Mouse (Mus musculus) spleen, postnatal 36 days (tissue): ENCODE data around the gene Gm4791.

Source experiments
- DNase-seq, 2 experiments: peaks; one replicate each; pipeline ENCODE4 v3.0.0; 2022; ENCODE audit warnings: low spot score in 2 of 2, mixed read lengths in 1 of 2

Gene Gm4791

DNA sequence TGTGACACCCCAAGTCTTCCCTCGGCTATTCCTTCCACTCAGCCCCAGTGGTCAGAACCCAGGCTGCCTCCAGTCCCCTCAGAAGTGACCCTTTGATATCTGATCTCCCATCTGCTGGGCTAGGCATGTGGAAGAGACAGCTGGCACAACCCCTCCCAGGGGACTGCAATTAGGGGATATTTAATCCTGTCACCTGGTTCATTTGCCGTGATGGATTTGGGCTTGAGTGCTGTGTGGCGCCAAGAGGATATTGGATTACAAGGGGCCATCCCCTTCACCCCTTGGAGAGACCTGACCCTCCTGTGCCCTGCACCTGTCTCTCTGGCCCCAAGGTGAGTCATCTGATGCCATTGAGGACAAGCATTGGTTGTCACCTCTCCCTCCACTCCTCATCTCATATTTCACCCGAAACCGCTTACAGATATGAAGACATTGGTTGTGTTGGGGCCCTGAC, at the start of gene Gm4791:
TSS of gene Gm4791 (plus strand) at position 404 of the 454 bp plus-strand sequence.
- no peak for DNase-seq

DNA sequence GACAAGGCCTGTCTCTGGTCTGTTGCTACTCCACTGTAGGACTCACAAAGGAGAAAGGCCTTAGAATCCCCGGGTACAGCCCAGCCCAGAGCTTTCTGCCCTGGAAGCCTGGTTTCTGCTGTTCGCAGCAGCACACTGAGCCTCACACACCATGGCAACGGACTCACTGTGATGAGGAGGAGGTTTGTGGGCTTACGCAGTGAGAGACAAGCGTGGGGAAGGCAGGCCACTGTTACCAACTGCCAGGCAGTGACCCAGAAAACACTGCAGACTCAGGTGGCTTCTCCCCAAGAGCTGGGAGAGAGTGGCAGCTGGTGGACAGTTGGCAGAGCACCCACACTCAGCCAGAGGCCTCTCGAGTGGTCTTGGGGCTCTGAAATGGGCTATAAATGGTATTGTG, 42.3 kb upstream of the Gm4791 start:
- DNase-seq, result no peak

DNA sequence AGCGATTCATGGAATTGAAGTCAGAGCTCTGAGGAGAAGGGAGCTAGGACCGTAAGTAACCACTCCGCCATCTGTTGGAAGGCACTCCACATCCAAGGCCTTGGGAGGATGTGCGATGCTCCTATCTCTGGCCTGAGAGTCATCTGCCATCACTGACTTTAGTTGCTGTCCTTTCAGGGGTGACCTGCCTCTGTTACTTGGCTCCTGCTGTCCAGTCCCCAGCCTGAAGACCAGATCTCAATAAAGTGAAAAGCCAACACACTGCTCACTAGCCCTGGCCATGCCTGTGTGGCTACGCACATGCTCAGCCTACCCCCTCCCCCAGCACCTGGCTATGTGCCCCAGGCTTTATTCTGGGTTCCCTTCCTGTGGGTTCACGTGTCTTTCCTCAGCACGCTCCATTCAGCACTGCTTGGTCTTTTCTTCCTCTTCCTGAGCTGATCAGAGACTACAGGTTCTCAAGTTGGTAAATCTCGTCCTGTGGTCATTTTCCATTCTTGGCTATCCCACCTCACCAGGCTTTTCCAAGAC, 41.1 kb upstream of the Gm4791 start:
- no peak for DNase-seq

DNA sequence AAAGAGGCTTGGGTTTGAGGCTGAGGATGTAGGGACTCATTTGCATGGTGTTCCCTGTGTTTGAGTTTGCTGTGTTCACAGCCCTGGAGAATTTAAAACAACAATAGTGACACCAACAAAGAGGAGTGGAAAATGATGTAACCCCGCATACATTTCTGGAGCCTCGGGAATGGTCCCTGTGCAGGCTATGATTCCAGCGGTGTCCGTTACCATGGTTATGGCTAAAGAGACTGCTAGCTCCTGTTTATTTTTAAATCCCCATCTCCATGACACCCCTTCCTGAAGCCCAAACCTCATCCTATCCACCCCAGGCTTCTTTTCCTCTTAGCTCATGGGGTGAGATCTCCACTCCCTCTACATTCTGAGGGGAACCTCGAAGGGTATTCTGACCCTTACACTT, 32.5 kb upstream of the Gm4791 start:
- DNase-seq, result no peak

DNA sequence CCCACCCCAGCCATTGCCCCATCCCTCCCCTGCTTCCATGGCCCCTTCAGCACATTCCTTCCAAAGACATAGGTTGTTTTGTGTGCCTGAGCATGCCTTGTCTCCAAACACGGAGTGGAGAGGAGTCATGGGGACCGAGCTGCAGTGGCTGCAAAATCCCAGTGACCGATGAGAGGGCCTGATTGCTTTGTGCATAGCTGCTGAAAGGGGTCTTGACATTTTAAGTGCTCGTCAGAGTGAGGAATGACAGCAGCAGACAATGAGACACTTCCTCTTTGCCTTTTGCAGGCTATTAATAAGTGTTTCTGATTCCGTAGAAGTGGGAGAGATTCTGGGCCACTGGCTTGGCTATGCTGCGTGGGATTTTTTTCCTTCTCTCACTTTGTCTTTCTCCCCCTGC, 29.6 kb upstream of the Gm4791 start:
- no peak for DNase-seq

DNA sequence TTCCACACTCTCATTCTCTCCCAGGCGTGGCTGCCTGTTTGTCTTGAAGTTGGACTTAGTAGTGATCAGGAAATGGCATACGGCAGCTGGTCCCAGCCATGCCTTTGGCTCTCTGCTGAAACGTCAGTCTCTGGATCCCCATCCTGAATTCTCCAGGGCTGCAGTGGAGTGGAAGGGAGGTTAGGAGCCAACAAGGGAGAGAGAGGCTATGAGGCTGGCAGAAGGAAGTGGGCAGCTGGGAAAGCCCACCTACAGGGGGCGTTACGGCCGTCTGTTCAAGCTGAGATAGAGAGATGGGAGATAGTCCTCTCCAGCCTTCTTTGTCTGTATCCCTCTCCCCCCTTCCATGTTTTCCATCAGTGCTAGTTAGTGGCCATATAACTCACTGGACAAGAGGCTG, 29.1 kb upstream of the Gm4791 start:
- DNase-seq, result no peak

DNA sequence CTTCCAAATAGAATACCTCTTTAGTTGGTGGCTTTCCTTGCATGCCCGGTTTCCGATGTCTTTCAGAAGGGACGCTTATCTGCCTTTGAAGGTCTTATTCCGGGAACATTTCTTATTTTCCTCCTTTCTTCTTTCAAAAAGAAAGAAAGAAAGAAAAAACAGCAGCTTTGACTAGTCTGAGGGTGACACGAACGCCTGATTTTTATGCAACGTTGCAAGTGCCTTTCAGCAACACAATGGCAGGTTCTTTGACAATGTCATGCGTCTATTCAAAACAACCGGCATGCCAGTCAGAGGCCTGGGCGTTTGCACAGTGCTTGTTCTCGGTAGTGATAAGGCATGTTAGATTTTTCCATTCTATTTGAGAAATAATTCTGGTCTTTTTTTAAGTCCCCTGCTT, 19.7 kb upstream of the Gm4791 start:
- no peak for DNase-seq

DNA sequence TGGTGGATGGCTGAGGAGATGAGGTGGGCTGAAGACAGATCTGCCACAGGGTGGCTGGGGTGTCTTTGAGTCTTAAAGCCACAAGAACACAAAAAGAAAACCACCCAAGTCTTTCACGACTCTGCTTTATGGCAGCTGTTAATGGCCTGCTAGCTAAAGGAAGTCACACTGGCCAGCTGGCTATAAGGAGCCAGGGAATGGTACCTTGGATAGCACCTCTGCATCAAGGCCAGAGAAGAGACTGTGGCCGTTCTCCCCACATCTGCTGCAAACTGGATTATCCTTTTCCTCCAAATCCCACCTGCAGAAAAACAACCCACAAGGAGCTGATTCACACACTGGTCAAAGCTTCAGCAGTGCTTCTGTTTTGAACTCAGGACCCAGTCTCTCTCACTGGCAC, 18.4 kb upstream of the Gm4791 start:
- no peak for DNase-seq

DNA sequence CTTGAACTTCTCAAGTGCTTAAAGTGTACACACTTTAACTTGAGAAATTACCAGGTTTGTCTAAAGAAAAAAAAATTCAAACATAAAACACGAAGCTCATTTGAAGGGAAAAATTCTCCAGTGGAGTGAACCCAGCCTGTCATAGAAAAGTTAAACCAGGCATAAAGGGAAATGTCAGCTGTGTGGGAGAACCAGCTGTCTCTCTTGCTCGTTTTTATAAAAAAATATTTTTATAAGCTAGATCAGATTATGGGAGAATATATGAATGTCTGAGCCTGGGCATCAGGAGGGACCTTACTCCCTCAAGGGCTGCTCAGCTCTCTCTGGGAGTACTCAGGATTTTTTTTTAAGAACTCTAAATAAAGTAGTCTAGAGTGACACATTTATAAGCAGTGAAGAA, 15.1 kb upstream of the Gm4791 start:
- no peak for DNase-seq

DNA sequence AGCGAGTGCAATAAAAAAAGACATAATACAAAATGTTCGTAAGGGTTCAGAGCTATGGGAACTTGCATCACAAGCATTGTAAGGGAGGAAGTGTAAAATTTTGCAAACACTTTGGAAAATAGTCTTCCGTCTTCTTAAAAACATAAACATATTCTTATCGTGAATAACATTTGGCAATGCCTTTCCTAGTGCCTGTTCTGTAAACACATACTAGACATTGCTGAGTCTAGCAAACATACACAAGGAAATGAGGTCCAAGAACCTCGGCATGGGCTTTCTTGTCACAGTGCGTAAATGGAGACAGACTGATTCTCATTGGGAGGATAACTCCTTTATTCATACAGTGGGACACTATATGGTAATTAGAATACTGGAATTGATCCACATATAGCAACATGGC, 43.0 kb downstream of the Gm4791 start:
- DNase-seq, result no peak
